Mouse (Mus musculus) CH12.LX (cell line): ENCODE measurements around the gene Pgap1. TPM values are rescaled to one million over a fixed set of nuclear protein-coding genes. Genes with fewer than 3 reads are reported as not detected.

Experiments used
- DNase-seq: peaks from one replicate; pipeline ENCODE4 v3.0.0-alpha.2; 2013; ENCODE audit errors: extremely low read depth
- H3K27ac ChIP-seq: 2 replicates; pipeline ENCODE4 v1.5.1; 2012; ENCODE audit warnings: low read depth, mild to moderate bottlenecking, control low read depth, moderate library complexity; ENCODE audit not compliant: insufficient read depth
- H3K27me3 ChIP-seq: replicated peaks from 2 replicates; pipeline ENCODE3; 2012; ENCODE audit warnings: inconsistent platforms
- H3K36me3 ChIP-seq, 2 experiments: replicated peaks in 1 of 2; 2 replicates each; pipeline versions ENCODE3 to v1.6.1; 2012; ENCODE audit warnings: inconsistent platforms in 1 of 2, low read length in 1 of 2, mild to moderate bottlenecking in 1 of 2, mixed read lengths in 1 of 2, moderate library complexity in 1 of 2; ENCODE audit not compliant: control insufficient read depth in 1 of 2, insufficient read depth in 1 of 2
- H3K4me1 ChIP-seq, 2 experiments: 2 replicates each; pipeline ENCODE4 v1.6.1; 2012; ENCODE audit warnings: inconsistent platforms in 1 of 2, moderate library complexity in 1 of 2; ENCODE audit not compliant: insufficient read depth in 2 of 2, control insufficient read depth in 1 of 2
- H3K4me2 ChIP-seq: 2 replicates; pipeline ENCODE4 v1.6.1; 2012; ENCODE audit warnings: low read depth, mild to moderate bottlenecking, control low read depth; ENCODE audit not compliant: poor library complexity, insufficient read depth, severe bottlenecking
- H3K4me3 ChIP-seq, 3 experiments: fragments of 150-350 bp in 1 of 3; sonication (generic) in 1 of 3; replicated peaks in 1 of 3; 2 replicates each; pipeline versions ENCODE3 to v1.5.1; 2011 to 2012; ENCODE audit warnings: low read depth in 2 of 3, low read length in 2 of 3, mild to moderate bottlenecking in 2 of 3, moderate library complexity in 2 of 3, control low read depth in 1 of 3, improper control_type of control experiment in 1 of 3, inconsistent platforms in 1 of 3, mixed read lengths in 1 of 3; ENCODE audit not compliant: poor library complexity in 1 of 3
- H3K79me2 ChIP-seq: replicated peaks from 2 replicates; pipeline ENCODE4 v1.6.1; 2012; ENCODE audit warnings: mild to moderate bottlenecking, moderate library complexity; ENCODE audit not compliant: control insufficient read depth, poor library complexity, insufficient read depth, severe bottlenecking; ENCODE audit errors: extremely low read depth
- H3K9ac ChIP-seq: 2 replicates; pipeline ENCODE4 v1.6.1; 2012; ENCODE audit warnings: low read depth, mild to moderate bottlenecking, control low read depth, moderate library complexity; ENCODE audit not compliant: insufficient read depth
- H3K9me3 ChIP-seq: replicated peaks from 2 replicates; pipeline ENCODE3; 2012; ENCODE audit warnings: low read length, inconsistent platforms, mixed read lengths
- BHLHE40 ChIP-seq: IDR thresholded peaks from 2 replicates; pipeline ENCODE4 v1.6.1; 2011; ENCODE audit warnings: mild to moderate bottlenecking, low read depth, low read length, improper control_type of control experiment
- CHD2 ChIP-seq: IDR thresholded peaks from 2 replicates; pipeline ENCODE4 v1.6.1; 2011; ENCODE audit warnings: low read length, improper control_type of control experiment
- CTCF ChIP-seq, 2 experiments: IDR thresholded peaks in 1 of 2; conservative IDR thresholded peaks in 1 of 2; 2 replicates each; pipeline ENCODE4 v1.5.1; 2011 to 2012; ENCODE audit warnings: low read depth in 2 of 2, low read length in 2 of 2, improper control_type of control experiment in 1 of 2, inconsistent platforms in 1 of 2, mild to moderate bottlenecking in 1 of 2, moderate library complexity in 1 of 2
- E2F4 ChIP-seq: IDR thresholded peaks from 2 replicates; pipeline ENCODE4 v1.6.1; 2011; ENCODE audit warnings: low read depth, low read length, improper control_type of control experiment; ENCODE audit not compliant: insufficient replicate concordance
- ELF1 ChIP-seq: IDR thresholded peaks from 2 replicates; pipeline ENCODE4 v1.6.1; 2014; ENCODE audit warnings: low read depth, mild to moderate bottlenecking, inconsistent platforms, low read length, improper control_type of control experiment
- EP300 ChIP-seq: IDR thresholded peaks from 2 replicates; pipeline ENCODE4 v1.6.1; 2011; ENCODE audit warnings: low read length, improper control_type of control experiment
- GABPA ChIP-seq: IDR thresholded peaks from 2 replicates; pipeline ENCODE4 v1.6.1; 2012; ENCODE audit warnings: low read depth, low read length, improper control_type of control experiment, inconsistent platforms; ENCODE audit not compliant: insufficient replicate concordance
- IRF4 ChIP-seq: IDR thresholded peaks from 2 replicates; pipeline ENCODE4 v1.6.1; 2014; ENCODE audit warnings: low read depth, mild to moderate bottlenecking, inconsistent platforms, low read length, improper control_type of control experiment
- JUN ChIP-seq: IDR thresholded peaks from 2 replicates; pipeline ENCODE4 v1.6.1; 2011; ENCODE audit warnings: low read depth, mild to moderate bottlenecking, low read length, improper control_type of control experiment, moderate library complexity; ENCODE audit not compliant: insufficient read depth
- JUND ChIP-seq: conservative IDR thresholded peaks from 2 replicates; pipeline ENCODE4 v1.6.1; 2011; ENCODE audit warnings: low read depth, low read length, improper control_type of control experiment
- KAT2A ChIP-seq: IDR thresholded peaks from 2 replicates; pipeline ENCODE4 v1.6.1; 2012; ENCODE audit warnings: low read length, improper control_type of control experiment, inconsistent platforms; ENCODE audit not compliant: insufficient replicate concordance
- MAFK ChIP-seq: IDR thresholded peaks from 2 replicates; pipeline ENCODE4 v1.6.1; 2011; ENCODE audit warnings: low read length, improper control_type of control experiment; ENCODE audit not compliant: insufficient replicate concordance
- MAX ChIP-seq: IDR thresholded peaks from 2 replicates; pipeline ENCODE4 v1.6.1; 2011; ENCODE audit warnings: low read length, improper control_type of control experiment
- MAZ ChIP-seq: IDR thresholded peaks from 2 replicates; pipeline ENCODE4 v1.6.1; 2012; ENCODE audit warnings: low read depth, mild to moderate bottlenecking, inconsistent platforms, low read length, improper control_type of control experiment, moderate library complexity
- MEF2A ChIP-seq: IDR thresholded peaks from 2 replicates; pipeline ENCODE4 v1.6.1; 2014; ENCODE audit warnings: low read depth, mild to moderate bottlenecking, inconsistent platforms, low read length, improper control_type of control experiment, borderline replicate concordance
- MXI1 ChIP-seq: IDR thresholded peaks from 2 replicates; pipeline ENCODE4 v1.6.1; 2011; ENCODE audit warnings: mild to moderate bottlenecking, low read depth, low read length, improper control_type of control experiment
- MYC ChIP-seq: IDR thresholded peaks from 2 replicates; pipeline ENCODE4 v1.6.1; 2011; ENCODE audit warnings: low read depth, mild to moderate bottlenecking, improper control_type of control experiment, low read length
- NELFE ChIP-seq: IDR thresholded peaks from 2 replicates; pipeline ENCODE4 v1.6.1; 2011; ENCODE audit warnings: low read depth, low read length, improper control_type of control experiment
- PAX5 ChIP-seq: IDR thresholded peaks from 2 replicates; pipeline ENCODE4 v1.6.1; 2012; ENCODE audit warnings: low read length, inconsistent platforms, mixed read lengths
- POLR2A ChIP-seq: IDR thresholded peaks from 2 replicates; pipeline ENCODE4 v1.6.1; 2011; ENCODE audit warnings: low read depth, mild to moderate bottlenecking, improper control_type of control experiment, low read length
- RAD21 ChIP-seq: IDR thresholded peaks from 2 replicates; pipeline ENCODE4 v1.6.1; 2011; ENCODE audit warnings: low read depth, mild to moderate bottlenecking, low read length, improper control_type of control experiment, moderate library complexity
- RCOR1 ChIP-seq: conservative IDR thresholded peaks from 2 replicates; pipeline ENCODE4 v1.6.1; 2012; ENCODE audit warnings: low read depth, mild to moderate bottlenecking, inconsistent platforms, low read length, improper control_type of control experiment
- SIN3A ChIP-seq: IDR thresholded peaks from 2 replicates; pipeline ENCODE4 v1.6.1; 2012; ENCODE audit warnings: low read length, improper control_type of control experiment, inconsistent platforms
- SMC3 ChIP-seq: IDR thresholded peaks from 2 replicates; pipeline ENCODE4 v1.6.1; 2011; ENCODE audit warnings: low read depth, low read length, improper control_type of control experiment
- TCF12 ChIP-seq: IDR thresholded peaks from 2 replicates; pipeline ENCODE4 v1.6.1; 2014; ENCODE audit warnings: low read depth, mild to moderate bottlenecking, inconsistent platforms, low read length, improper control_type of control experiment
- UBTF ChIP-seq: IDR thresholded peaks from 2 replicates; pipeline ENCODE4 v1.6.1; 2012; ENCODE audit warnings: low read depth, mild to moderate bottlenecking, inconsistent platforms, low read length, improper control_type of control experiment, moderate library complexity
- ZC3H11A ChIP-seq: IDR thresholded peaks from 2 replicates; pipeline ENCODE4 v1.6.1; 2012; ENCODE audit warnings: low read depth, mild to moderate bottlenecking, inconsistent platforms, low read length, improper control_type of control experiment
- ZKSCAN1 ChIP-seq: IDR thresholded peaks from 2 replicates; pipeline ENCODE4 v1.6.1; 2012; ENCODE audit warnings: low read depth, inconsistent platforms, low read length, improper control_type of control experiment, borderline replicate concordance
- ZMIZ1 ChIP-seq: IDR thresholded peaks from 2 replicates; pipeline ENCODE4 v1.6.1; 2012; ENCODE audit warnings: low read depth, mild to moderate bottlenecking, inconsistent platforms, low read length, improper control_type of control experiment
- ZNF384 ChIP-seq: IDR thresholded peaks from 2 replicates; pipeline ENCODE4 v1.6.1; 2012; ENCODE audit warnings: low read depth, low read length, improper control_type of control experiment, inconsistent platforms
- dilution Hi-C: fragments of 300-500 bp; cut with MboI; formaldehyde crosslinking; loops from 2 replicates; pipeline ENCODE4 v1.14.3; 2020; ENCODE audit warnings: low sequenced_read_pairs; ENCODE audit not compliant: extremely low pct_unique_long_range_greater_than_20kb, extremely low pct_ligation_motif_present
- in situ Hi-C: fragments of 300-500 bp; cut with MboI; formaldehyde crosslinking; loops from 3 replicates; pipeline ENCODE4 v1.14.3; 2019; ENCODE audit warnings: low sequenced_read_pairs, low pct_ligation_motif_present, low pct_unique_long_range_greater_than_20kb, mixed read lengths
- polyA plus RNA-seq: library from polyadenylated mRNA; unstranded; fragments of >175 nt; gene quantifications from 2 replicates; pipeline ENCODE4 v1.2.1, GENCODE M21; 2012; ENCODE audit warnings: low read depth; ENCODE audit not compliant: insufficient read length
- total RNA-seq, 2 experiments: library from RNA; depleted of rRNA; stranded (reverse); fragments of 300-350 nt in 1 of 2; fragments of >200 nt in 1 of 2; gene quantifications; 2 replicates each; pipeline ENCODE4 v1.2.3; 2012 to 2014

Pgap1 gene
- total and polyA plus RNA-seq, 3 experiments, result 2.2 to 6.3 (median 3.4) TPM

DNA sequence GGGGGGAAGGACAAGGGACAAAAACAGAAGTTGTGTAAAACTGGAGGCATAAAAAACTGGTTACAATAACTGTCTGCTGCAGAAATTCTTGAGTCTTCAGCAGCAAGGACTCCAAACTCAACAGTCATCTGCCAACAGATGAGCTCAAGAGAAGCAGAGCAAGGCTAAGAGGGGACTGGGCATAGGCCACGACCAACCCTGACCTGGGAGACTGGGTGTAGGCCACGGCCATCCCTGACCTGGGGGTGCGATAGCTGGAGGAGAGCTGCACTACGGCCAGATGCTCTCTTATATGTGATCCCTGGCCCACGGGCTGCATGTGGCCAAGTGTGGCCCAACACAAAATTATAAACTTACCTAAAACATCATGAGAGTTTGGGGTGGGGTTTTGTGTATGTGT is 29.6 kb upstream of the Pgap1 start:
- H3K9ac ChIP-seq, result no peak overlapping the region
- no peak for DNase-seq
- no peak overlapping the region for H3K27ac ChIP-seq
- dilution Hi-C loops (no loop called here), in situ Hi-C loops (no loop called here)
- H3K79me2 ChIP-seq, result no peaks in the 10 kb centered on the region
- no peaks in the 10 kb centered on the region for H3K9me3 ChIP-seq
- H3K36me3 ChIP-seq, result no peaks in the 10 kb centered on the region
- no peak overlapping the region for H3K4me2 ChIP-seq
- no peaks in the 10 kb centered on the region for H3K27me3 ChIP-seq
- H3K4me1 ChIP-seq, result peaks cover 10 to 31% of the 10 kb centered on the region in 2 experiments
- TF ChIP-seq JUND, result no peak
- TF ChIP-seq TCF12, result no peak
- TF ChIP-seq MAFK, result no peak
- no peak for TF ChIP-seq NELFE
- TF ChIP-seq ZMIZ1, result no peak
- TF ChIP-seq CHD2, result no peak
- TF ChIP-seq JUN, result no peak
- TF ChIP-seq ZKSCAN1, result no peak
- TF ChIP-seq ELF1, result no peak
- no peak for TF ChIP-seq CTCF (conservative IDR thresholded peaks at IDR 0.05 in 1 of 2, IDR thresholded peaks at IDR 0.05 in 1 of 2; ENCODE audit: low read depth in 2 of 2, low read length in 2 of 2)
- TF ChIP-seq ZC3H11A, result no peak
- no peak for TF ChIP-seq IRF4
- TF ChIP-seq, all 38 proteins: peak for 0
- no peak overlapping the region for H3K4me3 ChIP-seq

DNA sequence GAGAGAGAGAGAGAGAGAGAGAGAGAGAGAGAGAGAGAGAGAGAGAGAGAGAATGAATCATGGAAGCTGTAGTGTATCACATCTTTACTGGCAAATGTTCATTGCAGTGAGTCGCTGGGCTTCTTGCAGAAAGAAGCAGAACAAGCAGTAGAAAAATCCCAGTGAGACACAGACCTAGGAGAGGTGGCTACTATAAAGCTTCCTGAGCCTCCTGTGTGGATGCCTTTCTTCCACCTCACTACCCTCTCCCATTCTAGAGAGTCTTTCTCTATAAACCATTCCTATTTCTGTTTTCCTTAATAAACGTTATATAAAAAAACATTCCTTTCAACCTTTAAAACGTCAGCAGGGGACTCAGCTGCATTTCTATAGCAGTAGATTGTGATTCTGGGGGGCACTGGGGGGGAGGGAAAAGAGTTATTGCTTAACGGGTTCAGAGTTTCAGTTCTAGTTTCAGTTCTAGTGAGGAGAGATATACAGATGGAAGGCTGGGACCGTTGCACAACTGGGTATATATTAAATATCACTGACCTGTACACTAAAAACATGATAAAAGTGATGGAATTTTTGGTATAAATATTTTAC is 28.6 kb upstream of the Pgap1 start:
- H3K79me2 ChIP-seq, result no peaks in the 10 kb centered on the region
- H3K9me3 ChIP-seq, result no peaks in the 10 kb centered on the region
- dilution Hi-C loops (no loop called here), in situ Hi-C loops (no loop called here)
- peak overlapping the region; percentile 21 to 28 (median 24) for H3K4me3 ChIP-seq
- peak overlapping the region; percentile 77 for H3K9ac ChIP-seq
- H3K4me1 ChIP-seq, result peaks cover 10 to 31% of the 10 kb centered on the region in 2 experiments
- no peaks in the 10 kb centered on the region for H3K27me3 ChIP-seq
- peak; percentile 53 for DNase-seq
- peak overlapping the region; percentile 99 for H3K4me2 ChIP-seq
- H3K27ac ChIP-seq, result peak overlapping the region; percentile 94
- H3K36me3 ChIP-seq, result no peaks in the 10 kb centered on the region
- TF ChIP-seq RCOR1 (0 out of 2 replicates have a peak, but pooled peaks have one; percentile 60), CTCF (conservative IDR thresholded peaks at IDR 0.05 in 1 of 2, IDR thresholded peaks at IDR 0.05 in 1 of 2; ENCODE audit: low read depth in 2 of 2, low read length in 2 of 2) (no peak), ZC3H11A (no peak), NELFE (0 out of 2 replicates have a peak, but pooled peaks have one; percentile 24), MAX (no peak), JUND (no peak; the same call in 1 of the 2 replicates), E2F4 (no peak), IRF4 (peak; percentile 98), GABPA (no peak), UBTF (no peak), ZKSCAN1 (no peak), PAX5 (no peak), JUN (no peak; the same call in 1 of the 2 replicates), KAT2A (no peak), RAD21 (no peak), MYC (no peak), MAZ (no peak), ZNF384 (no peak), MXI1 (no peak), POLR2A (no peak), MEF2A (0 out of 2 replicates have a peak, but pooled peaks have one; percentile 68), SMC3 (no peak), SIN3A (0 out of 2 replicates have a peak, but pooled peaks have one; percentile 33), ZMIZ1 (no peak), EP300 (peak; percentile 94), TCF12 (0 out of 2 replicates have a peak, but pooled peaks have one; percentile 58), CHD2 (peak; percentile 80; the same call in 1 of the 2 replicates), MAFK (0 out of 2 replicates have a peak, but pooled peaks have one; percentile 12), BHLHE40 (peak; percentile 27; the same call in 1 of the 2 replicates)
